Mouse (Mus musculus): ENCODE results near the gene Izumo1r. TPM values are rescaled to one million over a fixed set of nuclear protein-coding genes. Genes with fewer than 3 reads are reported as not detected.

Gene Izumo1r
- total RNA-seq, 2 experiments from 2014 or later, result not detected

DNA sequence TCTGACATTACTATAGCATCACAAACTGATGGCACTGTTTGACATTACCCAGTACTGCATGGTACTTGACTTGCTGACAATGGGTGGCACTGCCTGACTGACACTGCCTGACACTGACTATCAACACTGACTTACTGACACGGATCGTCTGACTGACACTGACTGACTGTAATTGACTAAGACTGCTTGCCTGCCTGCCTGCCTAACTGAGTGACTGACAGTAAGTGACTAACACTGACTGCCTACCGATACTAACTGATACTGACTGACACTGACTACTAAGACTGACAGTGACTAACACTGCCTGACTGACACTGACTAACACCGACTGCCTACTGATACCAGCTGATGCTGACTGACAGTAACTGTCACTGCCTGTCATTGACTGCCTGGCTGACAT is 17.5 kb upstream of the Izumo1r start:
- TF ChIP-seq CTCF (conservative IDR thresholded peaks at IDR 0.05), result no peak
- DNase-seq (ENCODE audit: low spot score in 2 of 2), result no peak
- Histone ChIP-seq H3K27ac (no peak overlapping the region), H3K4me3 (no peak overlapping the region)

DNA sequence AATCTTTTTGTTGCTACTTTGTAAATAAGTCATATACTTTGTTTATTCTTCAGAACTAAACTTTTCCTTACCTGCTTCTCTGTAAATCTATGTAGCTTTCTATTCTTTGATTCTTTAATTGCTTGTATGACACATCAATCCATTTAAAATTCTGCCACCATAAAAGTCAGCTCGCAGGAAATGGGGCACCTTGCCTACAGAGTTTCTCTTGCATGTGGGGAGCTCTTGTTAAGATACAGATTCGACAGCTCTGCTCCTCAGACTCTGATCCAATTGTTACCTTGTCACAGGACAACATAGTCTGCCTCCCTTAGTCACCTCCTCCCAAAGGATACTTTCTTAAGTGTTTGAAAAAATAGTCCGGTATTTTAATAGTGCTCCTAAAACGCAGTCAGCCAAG is 16.9 kb upstream of the Izumo1r start:
- no peak overlapping the region for H3K4me3 ChIP-seq
- H3K27ac ChIP-seq, result no peak overlapping the region
- DNase-seq (ENCODE audit: low spot score in 2 of 2), result no peak
- no peak for TF ChIP-seq CTCF (conservative IDR thresholded peaks at IDR 0.05)

DNA sequence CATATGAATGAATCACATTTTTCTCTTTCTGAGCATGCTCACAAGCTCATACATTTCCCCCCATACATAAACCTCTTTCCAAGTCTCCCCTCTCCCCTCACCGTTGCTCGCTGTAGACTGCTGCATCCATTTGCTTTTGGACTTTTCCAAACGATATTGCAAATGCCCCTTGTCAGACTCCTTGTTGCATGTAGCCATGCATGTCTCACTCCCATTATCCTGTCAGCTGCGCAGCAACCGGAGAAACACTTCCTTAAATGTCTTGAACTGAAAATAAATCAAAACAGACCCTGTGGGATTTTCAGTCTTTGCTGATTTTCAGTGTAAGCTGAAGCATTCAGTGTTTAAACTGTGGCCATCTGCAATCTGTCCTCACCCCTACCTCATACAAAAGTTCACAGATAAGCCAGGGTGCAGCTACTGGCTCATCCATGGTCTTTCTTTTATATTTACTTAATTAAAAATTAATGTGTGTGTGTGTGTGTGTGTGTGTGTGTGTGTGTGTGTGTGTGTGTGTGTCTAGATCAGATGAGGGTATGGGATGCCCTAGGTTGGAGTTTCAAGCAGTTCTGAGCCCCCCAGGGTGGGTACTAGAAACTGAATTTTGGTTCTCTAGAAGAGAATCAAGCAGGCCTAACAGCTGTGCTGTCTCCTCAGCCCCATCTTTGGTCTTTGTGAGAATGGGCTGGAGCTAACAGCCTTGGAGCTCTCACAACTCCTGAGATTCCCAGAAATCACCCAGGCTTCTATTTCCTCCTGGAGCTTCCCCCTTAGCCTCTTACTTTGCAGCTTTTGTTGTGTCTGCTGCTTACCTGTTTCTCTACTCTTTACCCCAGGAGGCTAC is 15.3 kb upstream of the Izumo1r start:
- TF ChIP-seq CTCF (conservative IDR thresholded peaks at IDR 0.05), result no peak
- no peak for DNase-seq (ENCODE audit: low spot score in 2 of 2)
- Histone ChIP-seq H3K4me3 (no peak overlapping the region), H3K27ac (no peak overlapping the region)

DNA sequence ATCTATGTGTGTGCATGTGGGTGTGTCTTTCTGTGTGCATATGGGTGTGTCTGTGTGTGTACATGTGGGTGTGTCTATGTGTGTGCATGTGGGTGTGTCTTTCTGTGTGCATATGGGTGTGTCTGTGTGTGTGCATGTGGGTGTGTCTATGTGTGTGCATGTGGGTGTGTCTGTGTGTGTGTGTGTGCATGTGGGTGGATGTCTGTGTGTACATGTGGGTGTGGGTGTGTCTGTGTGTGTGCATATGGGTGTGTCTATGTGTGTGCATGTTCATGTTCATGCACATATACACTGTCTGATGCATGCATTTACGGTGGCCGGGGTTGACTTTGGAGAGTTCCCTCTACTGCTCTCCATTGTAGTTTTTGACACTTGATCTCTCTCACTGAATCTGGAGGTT is 13.9 kb upstream of the Izumo1r start:
- Histone ChIP-seq H3K4me3 (no peak overlapping the region), H3K27ac (no peak overlapping the region)
- no peak for TF ChIP-seq CTCF (conservative IDR thresholded peaks at IDR 0.05)
- no peak for DNase-seq (ENCODE audit: low spot score in 2 of 2)

DNA sequence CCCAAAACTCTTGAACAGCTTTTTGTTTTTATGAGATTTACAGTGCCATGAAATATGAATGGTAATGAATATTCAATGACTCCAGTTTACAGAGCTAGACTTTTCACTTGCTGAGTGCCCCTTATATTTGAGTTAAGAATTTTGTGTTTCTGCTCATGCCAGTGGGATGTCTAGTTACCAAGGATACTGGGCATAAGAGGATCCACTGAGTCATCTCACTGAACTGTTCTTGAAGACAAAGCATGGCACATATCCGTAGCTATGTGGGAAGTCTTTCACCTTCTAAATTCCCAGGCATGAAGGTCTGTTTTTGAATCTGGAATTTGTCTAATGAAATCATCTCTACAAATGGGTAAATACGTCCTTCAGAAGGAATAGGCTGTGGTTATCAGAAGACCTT is 8.3 kb upstream of the Izumo1r start:
- H3K27ac ChIP-seq, result no peak overlapping the region
- TF ChIP-seq CTCF (conservative IDR thresholded peaks at IDR 0.05), result no peak
- no peak overlapping the region for H3K4me3 ChIP-seq
- DNase-seq (ENCODE audit: low spot score in 2 of 2), result no peak

DNA sequence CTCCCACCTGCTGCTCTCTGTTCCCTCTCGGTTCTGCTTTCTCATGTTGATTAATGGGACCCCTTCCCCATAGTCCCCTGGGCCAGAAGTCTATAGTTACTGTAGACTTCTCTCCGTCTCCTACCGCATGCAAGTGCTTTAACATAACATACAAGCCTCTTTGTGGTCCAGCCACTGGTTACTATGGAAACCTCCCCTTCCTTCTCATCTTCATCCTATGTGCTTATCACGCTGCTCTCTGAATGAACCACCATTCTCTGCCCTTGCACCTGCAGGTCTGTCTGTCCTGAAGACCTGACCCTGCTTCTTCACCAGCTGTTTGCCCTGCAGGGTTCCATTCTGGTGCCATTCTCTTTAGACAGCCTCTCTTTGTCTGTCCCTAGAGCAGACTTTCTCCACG is 6.2 kb upstream of the Izumo1r start:
- DNase-seq (ENCODE audit: low spot score in 2 of 2), result no peak
- Histone ChIP-seq H3K27ac (no peak overlapping the region), H3K4me3 (no peak overlapping the region)
- no peak for TF ChIP-seq CTCF (conservative IDR thresholded peaks at IDR 0.05)

DNA sequence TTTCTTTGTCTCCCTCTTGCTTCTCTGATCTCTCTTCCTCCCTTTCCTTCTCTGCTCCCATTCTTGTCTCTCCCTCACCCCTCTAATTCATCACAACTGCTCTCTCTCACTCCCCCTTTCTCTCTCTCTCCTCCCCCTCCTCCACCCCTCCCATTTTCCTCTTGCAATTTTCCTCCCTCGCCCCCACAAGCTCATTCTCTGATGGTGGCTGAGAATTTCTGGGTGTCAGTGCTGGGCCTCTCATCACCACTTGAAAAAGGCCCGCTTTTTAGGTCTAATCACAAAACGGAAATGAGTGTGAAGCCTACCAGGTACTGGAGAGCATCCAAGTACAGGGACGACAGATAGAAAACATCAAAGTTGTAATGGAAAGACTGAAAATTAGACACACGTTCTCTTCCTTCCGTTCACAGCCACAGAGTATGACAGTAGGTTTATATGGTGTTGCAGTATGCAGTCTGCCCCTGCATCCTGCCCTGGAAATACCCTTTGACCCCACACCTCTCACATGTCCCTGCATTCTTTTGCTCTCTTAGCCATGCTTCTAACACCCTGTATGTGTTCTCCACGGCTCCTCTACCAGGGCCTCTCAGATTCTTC is 4.2 kb upstream of the Izumo1r start:
- TF ChIP-seq CTCF (conservative IDR thresholded peaks at IDR 0.05), result no peak
- no peak overlapping the region for H3K4me3 ChIP-seq
- no peak for DNase-seq (ENCODE audit: low spot score in 2 of 2)
- H3K27ac ChIP-seq, result 0 out of 2 replicates have a peak overlapping the region, but pooled peaks have one; percentile 36

DNA sequence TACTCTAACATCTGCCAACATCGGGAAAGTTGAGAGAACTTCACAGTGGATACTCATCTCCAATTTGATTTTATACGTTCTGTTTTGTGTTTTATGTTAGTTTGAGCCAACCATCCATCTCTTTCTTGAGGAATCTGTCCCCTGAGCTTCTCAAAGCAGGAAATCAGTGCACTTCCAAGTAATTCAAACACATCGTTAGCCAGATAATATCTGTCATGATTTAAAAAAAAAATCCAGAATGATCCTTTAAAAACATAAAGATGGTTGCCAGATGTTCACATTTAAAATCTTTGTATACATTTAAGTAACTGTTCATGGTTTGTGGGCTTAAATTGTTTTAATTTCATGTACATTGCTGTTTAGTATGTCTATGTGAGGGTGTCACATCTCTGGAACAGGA is 2.2 kb upstream of the Izumo1r start:
- no peak for TF ChIP-seq CTCF (conservative IDR thresholded peaks at IDR 0.05)
- H3K27ac ChIP-seq, result no peak overlapping the region
- H3K4me3 ChIP-seq, result no peak overlapping the region
- DNase-seq (ENCODE audit: low spot score in 2 of 2), result no peak

DNA sequence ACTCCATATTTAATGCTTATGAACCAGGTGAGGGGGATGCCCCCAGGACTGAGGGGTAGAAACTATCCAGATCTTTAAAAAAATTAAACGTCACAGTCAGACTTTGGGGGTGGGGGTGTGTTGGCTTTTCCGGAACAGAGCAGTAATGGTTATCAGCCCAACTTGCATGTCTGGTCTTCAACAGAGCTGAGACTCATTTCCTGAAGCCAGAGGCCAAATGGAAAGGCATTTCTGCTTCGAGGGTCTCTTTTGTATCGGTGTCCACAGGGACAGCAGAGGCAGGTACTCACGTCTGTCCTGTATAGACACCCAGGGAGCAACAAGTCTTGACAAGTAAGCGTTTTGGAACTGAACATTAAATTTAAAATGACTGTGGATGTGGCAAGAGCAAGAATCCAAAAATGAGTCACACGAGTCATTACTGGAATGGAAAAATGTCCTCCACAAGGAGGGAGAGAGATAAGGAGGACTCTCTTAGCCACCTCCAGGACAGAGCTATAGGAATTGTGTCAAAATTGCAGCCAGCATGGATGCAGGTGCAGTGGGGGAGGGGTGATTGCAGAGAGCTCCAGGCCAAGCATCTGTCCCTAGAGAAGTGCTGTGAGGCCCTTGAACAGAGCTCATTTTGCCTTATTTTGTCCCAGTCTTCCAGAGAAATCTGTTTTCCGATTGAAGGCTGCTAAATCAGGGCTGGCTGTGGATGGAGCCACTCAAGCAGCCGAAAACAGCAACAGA is 1.2 kb upstream of the Izumo1r start:
- DNase-seq (ENCODE audit: low spot score in 2 of 2), result peak in 1 of 2 experiments; percentile 13
- TF ChIP-seq CTCF (conservative IDR thresholded peaks at IDR 0.05), result no peak
- no peak overlapping the region for H3K4me3 ChIP-seq
- H3K27ac ChIP-seq, result no peak overlapping the region

DNA sequence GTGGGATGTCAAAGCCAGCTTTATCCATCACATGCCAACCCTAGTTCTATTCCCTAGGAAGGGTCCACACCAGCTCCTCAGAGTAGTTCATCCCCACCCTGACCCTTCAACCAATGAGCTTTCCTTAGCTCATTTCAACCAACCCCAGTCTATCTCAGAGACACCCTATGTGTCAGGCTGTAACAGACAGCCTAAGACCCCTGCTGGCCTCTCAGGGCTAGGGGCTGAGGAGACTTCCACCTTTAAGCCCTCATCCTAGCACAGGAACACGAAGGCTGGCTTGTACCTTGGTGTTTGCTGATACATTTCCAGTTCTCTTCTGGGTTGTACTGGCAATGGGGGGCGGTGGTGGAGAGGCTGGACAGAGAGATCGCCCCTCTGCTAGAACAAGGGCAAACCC is 743 bp downstream of the Izumo1r start:
- no peak for TF ChIP-seq CTCF (conservative IDR thresholded peaks at IDR 0.05)
- H3K4me3 ChIP-seq, result no peak overlapping the region

DNA sequence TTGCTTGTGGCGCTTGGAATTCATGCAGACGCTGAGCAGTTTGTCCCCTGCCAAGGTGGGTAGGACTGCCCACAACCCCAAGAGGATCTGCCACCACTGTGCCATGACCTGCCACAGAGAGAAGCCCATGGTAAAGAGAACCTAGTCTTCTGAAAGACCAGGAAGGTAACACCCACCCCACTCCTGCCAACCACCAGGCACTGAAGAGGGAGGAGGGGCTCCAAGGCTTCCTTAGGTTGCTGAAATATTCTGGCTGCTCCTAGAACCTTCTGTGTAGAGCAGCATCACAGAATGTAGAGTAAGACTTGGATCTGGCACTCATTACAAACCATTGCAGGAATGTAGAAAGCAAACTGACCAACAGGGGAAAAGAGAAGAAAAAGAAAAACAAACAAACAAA is 1.3 kb downstream of the Izumo1r start:
- no peak for DNase-seq (ENCODE audit: low spot score in 2 of 2)
- Histone ChIP-seq H3K4me3 (no peak overlapping the region), H3K27ac (no peak overlapping the region)
- TF ChIP-seq CTCF (conservative IDR thresholded peaks at IDR 0.05), result no peak

More for the DNA sequence above, 743 bp downstream of the Izumo1r start:
- DNase-seq (ENCODE audit: low spot score in 2 of 2), result no peak
- no peak overlapping the region for H3K27ac ChIP-seq

DNA sequence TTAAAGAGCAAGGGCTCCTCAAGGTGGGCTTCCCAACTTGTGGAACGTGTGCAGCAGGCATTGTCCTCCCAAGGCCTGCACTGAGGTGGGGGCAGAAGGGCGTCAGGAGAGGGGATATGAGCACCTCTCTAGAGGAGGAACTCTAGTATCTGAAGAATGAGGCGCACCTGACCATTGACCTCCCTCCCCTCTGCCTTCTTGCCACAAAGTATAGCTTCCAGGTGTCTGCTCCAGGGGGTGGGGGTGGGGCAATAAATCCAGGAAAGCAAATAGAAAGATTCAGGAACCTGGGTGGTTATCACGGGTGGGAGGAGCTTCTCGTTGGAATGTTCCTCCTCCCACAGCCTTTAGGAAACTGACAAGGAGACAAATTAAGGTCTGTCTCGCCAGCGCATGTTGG is 2.0 kb downstream of the Izumo1r start:
- no peak for TF ChIP-seq CTCF (conservative IDR thresholded peaks at IDR 0.05)
- no peak overlapping the region for H3K4me3 ChIP-seq
- no peak for DNase-seq (ENCODE audit: low spot score in 2 of 2)

DNA sequence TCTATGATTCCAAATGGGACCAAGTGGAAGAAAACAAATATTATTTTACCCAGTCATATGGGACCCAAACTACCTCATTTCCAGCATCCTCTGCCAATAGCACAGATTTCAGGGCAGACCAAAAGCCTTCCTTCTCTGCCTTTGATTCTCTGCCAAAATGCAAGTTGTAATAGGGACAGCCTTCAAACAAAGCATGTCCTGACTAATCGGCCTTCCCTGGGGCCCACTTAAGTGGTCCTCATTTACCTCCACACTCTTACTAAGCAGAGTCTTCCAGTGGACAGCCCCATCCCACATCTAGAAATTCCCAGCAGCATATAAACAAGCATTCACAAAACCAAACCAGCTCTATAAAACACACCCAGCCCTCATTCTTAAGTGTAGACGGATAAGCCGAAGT is 6.6 kb downstream of the Izumo1r start:
- no peak for TF ChIP-seq CTCF (conservative IDR thresholded peaks at IDR 0.05)
- Histone ChIP-seq H3K4me3 (no peak overlapping the region), H3K27ac (0 out of 2 replicates have a peak overlapping the region, but pooled peaks have one; percentile 5)
- no peak for DNase-seq (ENCODE audit: low spot score in 2 of 2)

More for the DNA sequence above, 2.0 kb downstream of the Izumo1r start:
- no peak overlapping the region for H3K27ac ChIP-seq

Data from layer of hippocampus, adult 2 months (tissue).